Mouse (Mus musculus) gastrocnemius, postnatal 25 days (tissue): ENCODE results near the gene Tmem240. TPM values are rescaled to one million over a fixed set of nuclear protein-coding genes. Genes with fewer than 3 reads are reported as not detected.
"Not testable (repeated sequence)": the region's sequence is repeated elsewhere in the genome, so short reads cannot be mapped to it uniquely, and the experiment has no call there.

ENCODE experiments used
- DNase-seq: peaks from one replicate; pipeline ENCODE4 v3.0.0; 2022
- total RNA-seq, 2 experiments: library from RNA; stranded (reverse); gene quantifications; 1 replicate in 1 of 2; 2 replicates in 1 of 2; pipeline ENCODE4 v1.2.3; 2021

The Tmem240 gene
- total RNA-seq, 2 experiments from 2014 or later: 0.26 to 0.27 TPM

DNA sequence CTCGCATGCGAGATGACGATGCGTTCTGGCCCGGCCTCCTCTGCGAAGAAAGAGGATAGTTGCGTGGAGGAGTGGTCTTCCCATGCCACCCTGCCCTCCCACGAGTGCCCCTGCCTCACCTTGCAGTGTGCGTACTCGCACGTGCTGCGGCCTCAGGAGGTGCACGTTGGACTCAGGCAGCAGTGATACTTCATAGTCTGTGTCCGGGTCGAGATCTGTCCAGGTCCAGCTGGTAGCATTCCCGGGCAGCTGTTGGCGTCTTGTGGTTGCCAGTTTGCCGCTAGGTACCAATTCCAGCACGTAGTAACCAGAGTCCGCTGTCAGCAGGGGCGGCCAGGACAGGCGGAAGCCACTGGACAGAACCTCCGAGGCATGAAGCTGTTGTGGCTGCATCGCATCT lies 36.0 kb downstream of the Tmem240 start:
- peak; percentile 80 for DNase-seq

DNA sequence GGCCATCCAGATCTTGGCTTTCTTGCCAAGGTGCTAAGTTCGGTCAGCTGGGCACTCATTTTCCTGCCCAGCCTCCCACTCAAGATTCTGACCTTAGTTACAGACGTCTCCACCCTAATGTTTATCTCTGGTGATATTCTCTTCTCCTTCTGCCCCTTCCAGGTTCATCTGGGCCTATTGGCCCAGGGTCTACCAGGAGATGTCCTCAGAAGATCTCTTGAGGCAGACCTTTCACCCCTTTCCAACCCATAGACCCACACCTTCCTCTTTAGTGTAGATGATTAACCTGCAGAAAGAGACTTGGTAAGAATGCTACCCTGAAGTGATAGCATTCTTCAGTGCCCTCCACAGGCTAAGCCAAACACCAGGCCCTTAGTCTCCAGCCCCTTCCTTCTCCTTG lies 37.1 kb downstream of the Tmem240 start:
- no peak for DNase-seq

GRCm38 (mm10) chr4:155772786-155773185 lies 38.2 kb downstream of the Tmem240 start:
- DNase-seq: no peak

GRCm38 (mm10) chr4:155773335-155774078 lies 38.9 kb downstream of the Tmem240 start:
- no peak for DNase-seq

DNA sequence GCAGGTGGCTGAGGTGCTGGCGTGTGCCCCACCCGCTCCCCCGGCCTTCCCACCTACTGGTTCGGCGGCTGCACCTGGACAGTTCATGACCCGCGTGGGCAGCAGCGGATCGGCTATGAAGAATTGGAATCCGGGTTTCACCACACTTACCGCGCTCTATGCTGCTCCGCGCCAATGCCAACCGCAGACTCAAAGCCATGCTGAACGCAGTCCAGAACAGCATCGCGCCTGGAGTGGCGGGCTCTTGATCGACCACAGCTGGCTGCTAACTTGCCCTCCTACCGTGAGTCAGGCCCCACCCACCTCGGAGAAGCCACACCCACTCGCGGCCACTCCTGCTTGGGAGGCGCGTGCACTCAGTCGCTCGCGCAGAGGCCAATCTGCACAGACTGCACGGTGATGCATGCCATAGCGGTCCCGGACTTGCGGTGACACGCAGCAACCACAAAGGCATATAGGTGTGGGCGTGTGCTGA lies 39.7 kb downstream of the Tmem240 start, which contains the start of gene Vwa1:
Gene Vwa1, minus strand, starts transcription at position 419 of the 475 bp plus-strand sequence.
- DNase-seq: peak; percentile 87

DNA sequence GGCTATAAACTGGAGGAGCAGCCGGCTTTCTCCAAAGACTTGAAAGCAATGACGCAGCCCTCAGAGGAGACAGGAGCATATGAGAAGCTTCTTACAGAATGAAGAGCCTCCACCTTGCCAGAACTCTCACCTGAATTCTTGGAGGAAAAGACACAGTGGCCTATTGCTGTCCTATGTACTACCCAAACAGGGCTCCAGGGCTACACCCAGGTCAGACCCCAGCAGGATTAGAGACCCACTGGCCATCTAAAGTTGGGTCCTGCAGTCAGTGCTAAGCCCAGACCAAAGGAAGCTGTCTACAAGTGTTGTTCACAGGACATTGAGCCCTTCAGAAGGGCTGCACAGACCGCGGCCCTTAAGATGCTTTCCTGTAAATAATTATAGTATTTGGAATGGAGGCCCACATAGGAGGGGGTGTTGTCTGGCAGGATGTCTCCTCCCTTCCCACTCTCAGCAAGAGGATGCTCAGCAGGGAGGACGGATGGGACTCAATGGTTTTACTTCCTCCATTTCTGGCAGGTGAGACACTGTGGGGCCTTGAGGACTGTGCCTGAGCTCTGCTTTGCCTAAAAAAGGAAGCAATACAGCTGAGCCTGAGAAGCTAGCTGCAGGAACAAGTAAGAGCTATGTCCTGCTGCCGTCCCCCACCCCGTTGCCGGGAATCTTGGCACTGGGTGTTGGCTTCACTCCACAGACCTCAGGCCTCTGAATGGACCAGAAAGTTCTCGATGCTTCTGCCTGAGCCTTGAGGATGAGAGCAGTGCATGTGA lies 40.6 kb downstream of the Tmem240 start:
- DNase-seq: peak; percentile 72

DNA sequence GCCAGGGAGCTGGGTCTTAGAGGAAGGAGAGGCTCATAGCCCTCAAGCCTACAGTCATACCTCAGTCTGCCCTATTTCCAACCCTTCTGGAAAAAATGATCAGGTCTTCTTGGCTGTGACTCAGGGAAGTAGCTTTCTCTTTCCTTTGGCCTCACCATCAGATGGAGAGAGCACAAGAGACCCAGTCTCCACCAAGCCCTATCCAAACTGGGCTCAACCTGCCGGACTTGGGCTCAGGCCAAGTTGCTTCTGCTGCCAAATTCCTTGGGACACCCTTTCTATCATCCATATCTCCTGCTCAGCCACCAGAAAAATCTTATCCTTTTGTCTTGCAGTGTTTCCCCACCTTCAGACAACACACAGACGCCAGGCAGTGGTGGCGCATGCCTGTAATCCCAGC lies 41.3 kb downstream of the Tmem240 start:
- no peak for DNase-seq

DNA sequence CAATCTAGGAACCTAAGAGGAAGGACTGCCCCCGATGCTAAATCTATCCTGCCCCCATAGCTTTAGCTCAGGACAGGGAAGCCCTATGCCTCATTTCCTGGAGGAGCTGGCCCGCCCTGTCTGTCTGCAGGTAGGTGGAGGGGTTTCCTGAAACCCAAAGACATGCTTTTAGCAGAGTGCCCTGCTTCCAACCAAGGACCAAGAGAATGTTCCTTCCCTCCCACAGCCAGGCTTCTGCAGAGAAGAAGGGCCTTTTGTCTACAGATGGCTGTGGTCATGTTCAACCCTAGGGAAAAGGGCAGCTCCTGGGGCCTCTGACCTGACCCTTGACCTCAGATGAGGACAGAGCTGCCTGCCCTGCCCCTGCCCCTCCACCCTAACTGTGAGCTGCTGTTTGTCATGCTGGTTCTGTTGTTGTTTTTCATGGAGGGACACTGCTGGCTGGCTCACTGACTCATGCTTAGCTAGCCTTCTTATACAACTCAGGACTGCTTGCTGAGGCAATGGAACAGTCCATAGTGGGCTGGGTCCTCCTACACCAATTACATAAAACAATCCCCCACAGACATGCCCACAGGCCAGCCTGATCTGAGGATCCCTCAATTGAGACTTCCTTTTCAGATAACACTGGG lies 42.2 kb downstream of the Tmem240 start:
- no peak for DNase-seq

DNA sequence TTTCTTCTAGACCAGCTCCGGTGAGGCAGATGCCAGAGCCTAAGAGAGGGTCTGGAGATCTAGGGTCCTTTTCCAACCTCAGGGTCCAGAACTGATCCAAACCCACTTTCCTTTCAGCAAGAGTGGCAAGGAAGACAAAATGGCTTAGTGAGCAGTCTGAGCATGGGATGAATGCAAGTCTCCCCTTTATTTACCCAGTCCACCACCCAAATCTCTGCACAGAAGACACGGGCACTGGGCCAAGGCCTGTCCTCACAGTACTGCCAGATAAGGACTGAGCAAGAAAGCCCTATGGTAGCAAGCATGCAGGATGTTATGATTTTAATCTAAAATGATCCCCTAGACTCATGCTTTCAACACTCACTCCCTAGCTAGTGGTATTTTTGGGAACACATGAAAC lies 43.2 kb downstream of the Tmem240 start:
- no peak for DNase-seq

GRCm38 (mm10) chr4:155779498-155779897 lies 44.9 kb downstream of the Tmem240 start:
- no peak for DNase-seq

- DNase-seq: peak; percentile 94
Observed at GRCm38 (mm10) chr4:155780895-155781294, 46.3 kb downstream of the Tmem240 start.

GRCm38 (mm10) chr4:155783486-155784080 lies 49.0 kb downstream of the Tmem240 start:
- DNase-seq: no peak

DNA sequence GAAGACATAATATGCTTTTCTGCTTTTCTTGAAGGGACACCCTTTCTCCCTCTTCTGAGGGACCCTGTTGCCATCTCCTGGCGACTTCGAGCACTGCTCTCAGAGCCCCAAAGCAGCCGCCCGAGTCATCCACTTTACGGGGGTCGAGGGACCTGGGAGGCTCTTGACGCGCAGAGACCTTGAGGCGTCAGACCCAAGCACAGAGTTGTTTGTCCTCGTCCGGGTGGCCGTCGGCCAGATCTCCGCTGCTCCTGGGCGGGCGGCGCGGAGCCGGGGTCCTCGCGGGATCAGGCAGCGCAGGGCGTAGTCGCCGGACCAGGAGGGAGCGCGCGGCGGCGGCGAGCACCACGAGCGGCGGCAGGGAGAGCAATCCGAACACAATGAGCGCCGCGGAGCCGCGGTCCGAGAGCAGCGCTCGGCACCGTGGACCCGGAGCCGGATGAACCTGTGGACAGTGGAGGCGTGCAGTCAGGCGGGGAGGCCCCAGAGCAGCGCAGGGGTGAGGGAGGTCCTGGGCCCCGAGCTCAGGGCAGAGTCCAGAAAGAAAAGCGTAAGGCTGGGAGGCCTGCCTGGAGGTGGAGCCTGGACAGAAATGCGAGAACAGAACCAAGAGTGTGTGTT lies 49.6 kb downstream of the Tmem240 start:
- peak; percentile 81 for DNase-seq

DNA sequence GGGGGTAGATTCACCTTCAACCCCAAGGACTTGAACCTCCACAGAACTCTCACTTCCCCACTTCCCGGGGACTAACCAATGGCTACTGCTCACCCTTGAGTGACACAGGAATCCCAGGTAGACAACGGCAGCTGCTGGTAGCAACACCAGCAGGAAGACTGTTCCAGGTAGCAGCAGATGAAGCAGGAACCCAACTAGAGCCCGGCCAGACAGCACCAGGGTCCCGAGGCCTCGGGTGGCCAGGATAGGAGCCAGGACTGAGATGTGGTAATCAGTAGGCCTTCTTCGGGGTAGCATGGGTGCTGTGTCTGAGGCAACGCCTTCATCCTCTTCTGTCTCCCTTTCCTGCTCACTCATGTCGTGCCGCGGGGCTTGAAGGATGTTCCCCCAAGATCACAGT lies 50.6 kb downstream of the Tmem240 start:
- DNase-seq: no peak

GRCm38 (mm10) chr4:155785819-155786218 lies 51.2 kb downstream of the Tmem240 start, which contains the start of gene Tmem88b:
Gene Tmem88b, minus strand, starts transcription at chr4:155785874.
- no peak for DNase-seq

- no peak for DNase-seq
Observed at GRCm38 (mm10) chr4:155788300-155788699, 53.7 kb downstream of the Tmem240 start.

DNA sequence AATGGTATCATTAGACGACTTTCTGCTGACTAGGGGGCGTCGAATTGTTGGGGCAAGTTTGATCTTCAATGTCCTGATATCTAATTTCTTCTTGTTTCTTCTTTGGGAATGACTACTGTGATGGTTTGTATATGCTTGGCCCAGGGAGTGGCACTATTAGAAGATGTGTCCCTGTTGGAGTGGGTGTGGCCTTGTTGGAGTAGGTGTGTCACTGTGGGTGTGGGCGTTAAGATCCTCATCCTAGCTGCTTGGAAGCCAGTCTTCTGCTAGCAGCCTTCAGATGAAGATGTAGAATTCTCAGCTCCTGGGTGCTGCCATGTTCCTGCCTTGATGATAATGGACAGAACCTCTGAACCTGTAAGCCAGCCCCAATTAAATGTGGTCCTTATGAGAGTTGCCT lies 54.2 kb downstream of the Tmem240 start:
- DNase-seq: not testable (repeated sequence)

DNA sequence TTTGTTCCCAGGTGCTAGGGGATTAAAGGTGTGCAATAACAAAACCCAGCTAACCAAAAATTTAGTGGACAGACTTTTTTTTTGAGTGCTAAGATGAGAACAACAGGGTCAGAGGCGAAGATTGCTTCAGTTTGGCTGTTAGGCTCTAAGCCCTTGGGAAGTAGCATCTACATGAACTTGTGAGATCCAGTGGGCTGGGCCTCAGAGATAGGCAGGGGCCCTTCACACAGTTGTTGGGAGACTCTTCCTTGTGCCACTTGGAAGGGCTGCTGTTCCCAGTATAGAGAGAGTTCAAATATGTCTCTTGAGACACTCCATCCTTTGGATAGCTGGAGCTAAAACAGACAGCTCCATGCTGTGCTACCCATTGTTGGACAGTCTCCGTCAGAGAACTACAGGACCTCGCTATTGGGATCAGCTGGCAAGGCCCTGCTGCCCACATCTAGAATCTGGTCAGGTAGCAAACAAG lies 55.5 kb downstream of the Tmem240 start, which contains the start of gene Ankrd65:
Gene Ankrd65, plus strand, starts transcription at position 419 of the 469 bp plus-strand sequence.
- DNase-seq: no peak
